Mouse (Mus musculus) T-cell, adult 2 months (primary cell): ENCODE results near the gene Mepce.

Source experiments
- DNase-seq: peaks from one replicate; pipeline ENCODE4 v3.0.0; 2022; ENCODE audit warnings: low spot score

The Mepce gene

GRCm38 (mm10) chr5:137788171-137788570 is 716 bp upstream of the Mepce start:
- no peak for DNase-seq

- peak; percentile 99 for DNase-seq
Measured at GRCm38 (mm10) chr5:137786109-137786942, 1.1 kb downstream of the Mepce start.

GRCm38 (mm10) chr5:137785164-137786031 is 2.1 kb downstream of the Mepce start:
- no peak for DNase-seq

GRCm38 (mm10) chr5:137784546-137784945 is 2.9 kb downstream of the Mepce start:
- no peak for DNase-seq

- no peak for DNase-seq
Measured at GRCm38 (mm10) chr5:137783901-137784540, 3.4 kb downstream of the Mepce start.

- no peak for DNase-seq
Measured at GRCm38 (mm10) chr5:137782776-137783522, 4.5 kb downstream of the Mepce start.

GRCm38 (mm10) chr5:137781661-137782060 is 5.8 kb downstream of the Mepce start:
- DNase-seq, result no peak

- DNase-seq, result peak; percentile 24
Measured at GRCm38 (mm10) chr5:137779053-137779933, 8.2 kb downstream of the Mepce start.

GRCm38 (mm10) chr5:137778635-137779034 is 8.8 kb downstream of the Mepce start, which contains the start of gene Ppp1r35:
TSS of gene Ppp1r35 (plus strand) at chr5:137778849.
- DNase-seq, result peak; percentile 92

GRCm38 (mm10) chr5:137777267-137777845 is 10.1 kb downstream of the Mepce start:
- DNase-seq, result no peak

- peak; percentile 33 for DNase-seq
Measured at GRCm38 (mm10) chr5:137776408-137776918, 11.0 kb downstream of the Mepce start.

GRCm38 (mm10) chr5:137775587-137776290 is 11.7 kb downstream of the Mepce start:
- DNase-seq, result no peak

- DNase-seq, result no peak
Measured at GRCm38 (mm10) chr5:137772755-137773154, 14.7 kb downstream of the Mepce start.

GRCm38 (mm10) chr5:137770709-137771108 is 16.7 kb downstream of the Mepce start:
- DNase-seq, result peak; percentile 52

- DNase-seq, result no peak
Measured at GRCm38 (mm10) chr5:137768475-137768874, 19.0 kb downstream of the Mepce start.

- peak; percentile 38 for DNase-seq
Measured at GRCm38 (mm10) chr5:137766270-137766669, 21.2 kb downstream of the Mepce start.

GRCm38 (mm10) chr5:137764609-137765340 is 22.7 kb downstream of the Mepce start:
- DNase-seq, result no peak

GRCm38 (mm10) chr5:137759971-137760412 is 27.5 kb downstream of the Mepce start:
- peak; percentile 80 for DNase-seq
